Mouse (Mus musculus): ENCODE data around the gene Plekhm1. TPM values are rescaled to one million over a fixed set of nuclear protein-coding genes. Genes with fewer than 3 reads are reported as not detected.

Gene Plekhm1
- total RNA-seq, 2 experiments from 2014 or later: 18.8 to 20.6 TPM

Other genes starting within 250 kb of the Plekhm1 start
- 100 to 1,000 TPM; 136 to 154 TPM for gene Fmnl1, start 241.6 kb downstream of the Plekhm1 start, total RNA-seq (2021)
- gene 1700023F06Rik, start 204.1 kb downstream of the Plekhm1 start, total RNA-seq (2021): 1 to 10 TPM; 1.5 to 2.3 TPM
- 1 to 10 TPM in 1 of 2 experiments, under 1 TPM in 1; 0.72 to 1.6 TPM for gene Spata32, start 194.3 kb downstream of the Plekhm1 start, total RNA-seq (2021)
- gene Map3k14, start 145.2 kb downstream of the Plekhm1 start, total RNA-seq (2021): 1 to 10 TPM; 3.2 to 4.3 TPM
- 1 to 10 TPM; 7.9 to 9.6 TPM for gene Arhgap27, start 49.0 kb downstream of the Plekhm1 start, total RNA-seq (2021)
- not detected for gene Lrrc37a, start 91.9 kb upstream of the Plekhm1 start, total RNA-seq (2021)
- not detected for gene Gm884, start 208.5 kb upstream of the Plekhm1 start, total RNA-seq (2021)
- gene Lyzl6, start 226.2 kb upstream of the Plekhm1 start, total RNA-seq (2021): not detected
- gene Rprml, start 236.9 kb upstream of the Plekhm1 start, total RNA-seq (2021): 100 to 1,000 TPM; 101 to 119 TPM